Mouse (Mus musculus) E14TG2a.4 (cell line): ENCODE data around the gene Tbx5.

Experiments used
- CTCF ChIP-seq: conservative IDR thresholded peaks from 2 replicates; pipeline ENCODE4 v1.5.1; 2014; ENCODE audit warnings: low read length
- NANOG ChIP-seq: IDR thresholded peaks from 2 replicates; pipeline ENCODE4 v1.6.1; 2014; ENCODE audit warnings: borderline replicate concordance, low read length, mixed read lengths
- POU5F1 ChIP-seq: IDR thresholded peaks from 2 replicates; pipeline ENCODE4 v1.6.1; 2014; ENCODE audit warnings: low read length, borderline replicate concordance

DNA sequence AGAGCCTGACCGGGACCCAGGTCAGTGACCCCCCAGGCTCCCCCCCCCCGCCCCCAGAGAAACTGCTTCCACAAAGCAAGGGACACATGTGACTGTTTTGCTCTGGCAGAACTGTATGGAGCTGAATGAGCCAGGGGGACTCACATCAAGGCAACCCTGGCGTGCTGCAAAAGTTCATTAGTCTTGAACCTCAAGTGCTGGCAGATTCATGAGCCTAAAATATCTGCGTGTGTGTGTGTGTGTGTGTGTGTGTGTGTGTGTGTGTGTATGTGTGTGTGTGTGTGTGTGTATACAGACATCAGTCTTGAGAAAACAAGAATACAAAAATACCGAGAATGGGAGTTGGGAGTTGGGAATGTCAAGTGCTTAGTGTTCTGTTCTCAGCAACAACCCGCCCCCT is 5.1 kb upstream of the Tbx5 start:
- no peak for TF ChIP-seq CTCF
- no peak for TF ChIP-seq POU5F1
- TF ChIP-seq NANOG = no peak
